Mouse (Mus musculus) ovary, postnatal 10 days (tissue): ENCODE results near the gene Gm29049.
"Not testable (repeated sequence)": the region's sequence is repeated elsewhere in the genome, so short reads cannot be mapped to it uniquely, and the experiment has no call there.

ENCODE experiments used
- DNase-seq: peaks from one replicate; pipeline ENCODE4 v3.0.0; 2022; ENCODE audit warnings: low spot score

The Gm29049 gene

DNA sequence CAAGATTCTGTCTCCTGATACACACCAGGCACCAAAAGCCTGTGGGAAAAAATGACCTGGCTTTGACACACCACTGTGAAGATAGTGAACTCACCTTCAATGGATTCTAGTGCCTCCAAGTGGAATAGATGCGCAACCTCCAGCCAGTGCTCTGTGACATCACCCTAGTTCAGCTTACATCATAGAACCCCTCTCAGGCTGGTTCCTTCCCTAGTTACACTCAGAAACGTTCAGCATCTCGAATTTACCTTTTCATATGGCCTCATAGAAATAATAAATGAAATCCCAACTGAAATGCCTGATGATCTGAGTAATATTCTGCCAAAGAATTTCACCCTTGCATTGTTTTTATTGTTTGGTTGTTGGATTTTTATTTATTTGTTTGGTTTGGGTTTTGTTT is at the start of gene Gm29049:
Gene Gm29049, minus strand, starts transcription at position 101 of the 400 bp plus-strand sequence.
- DNase-seq = not testable (repeated sequence)
